Mouse (Mus musculus) midbrain, postnatal 0 days (tissue): ENCODE measurements around the gene Hltf. TPM values are rescaled to one million over a fixed set of nuclear protein-coding genes. Genes with fewer than 3 reads are reported as not detected.

Source experiments
- ATAC-seq: fragments of 200-750 bp; cut with Nextera tagmentation; 2 replicates; pipeline ENCODE4 v1.8.0; 2017; ENCODE audit warnings: moderate number of reproducible peaks, mild to moderate bottlenecking, moderate TSS enrichment, moderate library complexity; ENCODE audit not compliant: low FRiP score
- DNase-seq: peaks from one replicate; pipeline ENCODE4 v3.0.0-alpha.2; 2015; ENCODE audit warnings: low spot score
- H3K27ac ChIP-seq: fragments of 300-500 bp; sonication (generic); 2 replicates; pipeline ENCODE4 v1.5.1; 2014; ENCODE audit warnings: low read depth, mild to moderate bottlenecking, low read length, mixed read lengths
- H3K27me3 ChIP-seq: fragments of 300-500 bp; sonication (generic); 2 replicates; pipeline ENCODE4 v1.6.1; 2014; ENCODE audit warnings: low read length, control low read depth, mixed read lengths; ENCODE audit not compliant: insufficient read depth
- H3K36me3 ChIP-seq: fragments of 300-500 bp; sonication (generic); 2 replicates; pipeline ENCODE4 v1.6.1; 2014; ENCODE audit warnings: low read length, control low read depth, mixed read lengths; ENCODE audit not compliant: insufficient read depth
- H3K4me1 ChIP-seq: fragments of 300-500 bp; sonication (generic); 2 replicates; pipeline ENCODE4 v1.6.1; 2014; ENCODE audit warnings: mild to moderate bottlenecking, control low read depth, antibody characterized with exemption, low read length, mixed read lengths; ENCODE audit not compliant: insufficient read depth
- H3K4me2 ChIP-seq: fragments of 300-500 bp; sonication (generic); 2 replicates; pipeline ENCODE4 v1.6.1; 2014; ENCODE audit warnings: low read depth, mild to moderate bottlenecking, low read length, mixed read lengths; ENCODE audit not compliant: poor library complexity, severe bottlenecking
- H3K4me3 ChIP-seq: fragments of 300-500 bp; sonication (generic); 2 replicates; pipeline ENCODE4 v1.5.1; 2014; ENCODE audit warnings: low read depth, mild to moderate bottlenecking, low read length, moderate library complexity
- H3K9ac ChIP-seq: fragments of 300-500 bp; sonication (generic); replicated peaks from 2 replicates; pipeline ENCODE4 v1.6.1; 2014; ENCODE audit warnings: mild to moderate bottlenecking, low read length, moderate library complexity, mixed read lengths; ENCODE audit not compliant: poor library complexity, severe bottlenecking
- H3K9me3 ChIP-seq: fragments of 300-500 bp; sonication (generic); 2 replicates; pipeline ENCODE4 v1.6.1; 2016; ENCODE audit warnings: low read length, control low read depth
- CTCF ChIP-seq: IDR thresholded peaks from 2 replicates; pipeline ENCODE4 v1.5.1; 2016; ENCODE audit warnings: antibody characterized with exemption, mild to moderate bottlenecking
- WGBS: fragments of 180-500 bp; shearing (Covaris S2); extraction: QIAGEN DNeasy Blood & Tissue Kit; methylation state at CpG from one replicate; pipeline ENCODE4 v1.1.7; 2014; 5-methylcytosine and 5-hydroxymethylcytosine counted together
- polyA plus RNA-seq: library from polyadenylated mRNA; unstranded; fragments of >200 nt; fragmentation: Nextera tagmentation; extraction: Ambion mirVana; gene quantifications from 2 replicates; pipeline ENCODE4 v1.2.1, GENCODE M21; 2015
- total RNA-seq: library from RNA; depleted of rRNA; stranded (reverse); fragments of >200 nt; gene quantifications from 2 replicates; pipeline ENCODE4 v1.2.3, GENCODE M21; 2014

Hltf gene
- total and polyA plus RNA-seq, 2 experiments from 2014 or later = 8.1 to 13.5 TPM

GRCm38 (mm10) chr3:20141240-20141639 is 83.6 kb downstream of the Hltf start:
- H3K4me2 ChIP-seq = no peak overlapping the region
- no peak for DNase-seq
- TF ChIP-seq CTCF = no peak
- no peak overlapping the region for H3K9ac ChIP-seq
- peaks cover 3% of the 10 kb centered on the region for H3K36me3 ChIP-seq
- no peaks in the 10 kb centered on the region for H3K4me1 ChIP-seq
- H3K27ac ChIP-seq = no peak overlapping the region
- H3K27me3 ChIP-seq = no peaks in the 10 kb centered on the region
- H3K9me3 ChIP-seq = no peaks in the 10 kb centered on the region
- no peak overlapping the region for H3K4me3 ChIP-seq
- no peak for ATAC-seq

DNA sequence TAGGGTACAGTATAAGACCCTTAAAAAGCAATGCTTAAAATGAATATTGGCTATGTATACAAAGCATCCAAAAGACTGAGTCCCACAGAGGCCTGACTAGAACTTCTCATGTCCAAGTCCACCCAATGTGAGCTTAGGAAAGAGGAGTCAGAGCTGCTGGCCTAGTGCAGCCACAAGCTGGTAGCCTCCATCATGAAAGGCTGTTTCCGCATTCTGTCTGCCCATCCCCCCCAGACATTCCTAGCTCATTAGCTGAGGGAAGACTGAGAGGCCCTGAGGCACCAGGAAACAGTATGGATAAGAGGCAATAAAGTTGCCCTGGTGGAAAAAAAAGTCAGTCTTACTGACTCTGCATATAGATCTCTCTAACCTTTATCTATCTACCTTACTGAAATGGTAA is 84.1 kb downstream of the Hltf start:
- no peak overlapping the region for H3K27ac ChIP-seq
- TF ChIP-seq CTCF = no peak
- 61% methylated on average over 1 of the region's 1 CpGs for WGBS
- H3K4me2 ChIP-seq = no peak overlapping the region
- DNase-seq = no peak
- ATAC-seq = no peak
- H3K4me3 ChIP-seq = no peak overlapping the region
- no peaks in the 10 kb centered on the region for H3K9me3 ChIP-seq
- no peaks in the 10 kb centered on the region; the same call in none of the 2 replicates for H3K36me3 ChIP-seq
- H3K4me1 ChIP-seq = no peaks in the 10 kb centered on the region
- H3K27me3 ChIP-seq = no peaks in the 10 kb centered on the region
- H3K9ac ChIP-seq = no peak overlapping the region

- Histone ChIP-seq H3K36me3 (no peaks in the 10 kb centered on the region; the same call in none of the 2 replicates), H3K4me2 (no peak overlapping the region), H3K27me3 (no peaks in the 10 kb centered on the region), H3K9me3 (no peaks in the 10 kb centered on the region), H3K4me3 (no peak overlapping the region), H3K4me1 (no peaks in the 10 kb centered on the region), H3K9ac (no peak overlapping the region), H3K27ac (no peak overlapping the region)
- 90% methylated on average over 2 of the region's 2 CpGs for WGBS
- ATAC-seq = no peak
- TF ChIP-seq CTCF = no peak
- DNase-seq = no peak
Measured at GRCm38 (mm10) chr3:20142101-20142500, 84.5 kb downstream of the Hltf start.

DNA sequence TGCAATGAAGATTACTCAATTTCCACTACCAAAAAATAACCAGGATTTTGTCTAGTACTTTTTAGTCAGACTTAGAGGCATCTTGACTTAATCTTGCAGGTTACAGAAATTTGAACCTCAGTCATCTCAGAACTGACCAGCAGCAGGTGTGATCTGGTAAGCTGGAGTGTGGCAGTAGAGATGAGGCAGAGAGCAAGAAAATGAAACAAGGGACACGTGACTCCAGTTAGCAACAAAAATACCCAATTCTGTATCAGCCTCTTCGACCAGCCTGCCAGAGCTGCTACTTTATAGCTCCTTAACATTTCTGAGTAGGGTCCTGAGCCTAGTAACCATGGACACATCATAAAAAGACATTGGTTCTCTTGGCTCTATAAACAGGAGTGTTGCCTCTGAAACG is 85.0 kb downstream of the Hltf start:
- Histone ChIP-seq H3K4me3 (no peak overlapping the region), H3K27ac (no peak overlapping the region), H3K9me3 (no peaks in the 10 kb centered on the region), H3K27me3 (no peaks in the 10 kb centered on the region), H3K9ac (no peak overlapping the region), H3K4me2 (no peak overlapping the region), H3K4me1 (no peaks in the 10 kb centered on the region), H3K36me3 (peaks cover 2% of the 10 kb centered on the region; the same call in 1 of the 2 replicates)
- 81% methylated on average over 3 of the region's 3 CpGs for WGBS
- TF ChIP-seq CTCF = no peak
- DNase-seq = no peak
- ATAC-seq = no peak

- H3K27me3 ChIP-seq = no peaks in the 10 kb centered on the region
- WGBS = 43% methylated on average over 3 of the region's 3 CpGs
Measured at GRCm38 (mm10) chr3:20143726-20144125, 86.1 kb downstream of the Hltf start.

DNA sequence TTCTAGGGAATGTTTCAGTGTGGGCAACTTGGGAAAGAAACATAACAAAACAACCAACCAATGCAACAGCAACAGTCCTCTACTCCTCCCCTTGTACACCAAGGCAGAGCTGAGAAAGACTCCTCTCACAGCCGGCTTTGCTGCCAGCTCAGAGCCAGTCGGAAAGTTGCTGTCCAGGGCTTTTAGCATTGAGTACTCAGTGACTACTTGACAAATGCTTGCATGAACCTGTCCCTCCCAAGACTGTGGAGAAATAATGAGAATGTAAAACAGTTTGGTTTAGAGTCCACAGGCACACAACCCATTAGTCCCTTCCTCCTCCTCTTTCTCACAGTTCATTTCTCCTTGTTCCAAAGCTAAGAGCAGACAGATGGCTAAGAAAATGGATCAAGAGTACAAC is 86.8 kb downstream of the Hltf start:
- DNase-seq (no peak), ATAC-seq (no peak)
- no peaks in the 10 kb centered on the region for H3K4me1 ChIP-seq
- H3K4me3 ChIP-seq = no peak overlapping the region
- peaks cover 6% of the 10 kb centered on the region; the same call in 1 of the 2 replicates for H3K36me3 ChIP-seq
- no peak overlapping the region for H3K9ac ChIP-seq
- no peaks in the 10 kb centered on the region for H3K27me3 ChIP-seq
- H3K27ac ChIP-seq = no peak overlapping the region
- H3K9me3 ChIP-seq = no peaks in the 10 kb centered on the region
- 30% methylated on average over 2 of the region's 2 CpGs for WGBS
- no peak overlapping the region for H3K4me2 ChIP-seq
- no peak for TF ChIP-seq CTCF

More at GRCm38 (mm10) chr3:20143726-20144125, 86.1 kb downstream of the Hltf start:
- Histone ChIP-seq H3K27ac (no peak overlapping the region), H3K4me3 (no peak overlapping the region), H3K4me2 (no peak overlapping the region), H3K36me3 (peaks cover 5% of the 10 kb centered on the region; the same call in 1 of the 2 replicates), H3K4me1 (no peaks in the 10 kb centered on the region), H3K9ac (no peak overlapping the region), H3K9me3 (no peaks in the 10 kb centered on the region)
- TF ChIP-seq CTCF = no peak
- DNase-seq (no peak), ATAC-seq (no peak)
